Mouse (Mus musculus) forebrain, embryonic 10.5 days (tissue): ENCODE measurements around the gene Smad9. TPM values are rescaled to one million over a fixed set of nuclear protein-coding genes. Genes with fewer than 3 reads are reported as not detected.

Experiments
- DNase-seq: peaks from one replicate; pipeline ENCODE4 v3.0.0-alpha.2; 2017; ENCODE audit warnings: low spot score; ENCODE audit errors: extremely low spot score
- H3K27ac ChIP-seq: fragments of 300-500 bp; sonication (generic); 2 replicates; pipeline ENCODE4 v1.5.1; 2016; ENCODE audit warnings: mild to moderate bottlenecking
- H3K27me3 ChIP-seq: fragments of 300-500 bp; sonication (generic); 2 replicates; pipeline ENCODE4 v1.6.1; 2016; ENCODE audit warnings: mild to moderate bottlenecking; ENCODE audit not compliant: poor library complexity, severe bottlenecking
- H3K36me3 ChIP-seq: fragments of 300-500 bp; sonication (generic); replicated peaks from 2 replicates; pipeline ENCODE4 v1.6.1; 2016; ENCODE audit warnings: mild to moderate bottlenecking, moderate library complexity
- H3K4me1 ChIP-seq: fragments of 300-500 bp; sonication (generic); 2 replicates; pipeline ENCODE4 v1.6.1; 2016
- H3K4me3 ChIP-seq: fragments of 300-500 bp; sonication (generic); 2 replicates; pipeline ENCODE4 v1.5.1; 2016; ENCODE audit warnings: mild to moderate bottlenecking, moderate library complexity
- H3K9me3 ChIP-seq: fragments of 300-500 bp; sonication (generic); 2 replicates; pipeline ENCODE4 v1.6.1; 2016; ENCODE audit warnings: mild to moderate bottlenecking, moderate library complexity
- WGBS: fragments of 180-500 bp; shearing (Covaris S2); methylation state at CpG from one replicate; pipeline ENCODE4 v1.1.7; 2016; 5-methylcytosine and 5-hydroxymethylcytosine counted together
- polyA plus RNA-seq: library from polyadenylated mRNA; unstranded; fragments of >200 nt; fragmentation: Nextera tagmentation; extraction: Ambion mirVana; gene quantifications from 2 replicates; pipeline ENCODE4 v1.2.1, GENCODE M21; 2016

Gene Smad9
- polyA plus RNA-seq, 1 experiment from 2014 or later: 0.09 TPM

DNA sequence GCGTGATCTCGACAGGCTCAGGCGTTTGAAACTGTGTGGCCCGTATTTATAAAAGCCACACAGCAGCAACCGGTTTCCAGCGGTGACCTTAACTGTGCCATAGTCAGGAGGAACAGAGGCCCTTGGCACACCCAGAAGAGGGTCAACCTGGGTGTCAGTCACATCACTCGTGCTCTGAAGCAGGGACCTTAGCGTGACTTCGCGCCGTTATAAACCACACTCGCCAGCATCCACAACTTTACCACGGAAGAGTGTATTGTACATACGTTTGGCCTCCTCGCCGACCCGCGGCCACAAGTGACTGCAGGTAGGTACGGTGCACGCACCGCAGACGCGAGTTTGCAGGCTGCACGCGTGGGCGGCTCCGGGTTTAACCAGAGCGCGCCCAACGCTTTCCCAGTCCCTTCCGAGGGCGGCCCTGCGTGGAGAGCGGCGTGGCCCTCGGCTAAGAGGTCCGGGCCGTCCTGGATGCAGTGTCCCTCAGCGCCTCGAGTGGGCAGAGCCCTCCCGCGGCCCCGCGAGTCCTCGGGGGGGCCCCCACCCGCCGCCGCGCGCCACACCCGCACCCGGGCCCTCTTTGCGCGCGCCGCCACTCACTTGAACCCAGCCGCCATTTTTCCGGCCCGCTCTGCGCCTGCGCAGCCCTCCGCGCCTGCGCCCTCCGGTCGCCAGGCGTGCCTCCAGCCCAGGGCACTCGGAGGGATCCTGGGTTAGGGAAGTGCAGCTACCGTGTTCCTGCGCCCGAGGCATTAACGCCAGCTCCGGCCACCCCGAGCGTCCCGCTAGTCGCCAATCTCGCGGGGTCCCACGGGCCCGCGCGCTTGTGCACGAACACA lies 20.8 kb upstream of the Smad9 start:
- Histone ChIP-seq H3K27me3 (no peaks in the 10 kb centered on the region), H3K4me3 (peak overlapping the region; percentile 96), H3K27ac (peak overlapping the region; percentile 98), H3K4me1 (peaks cover 14% of the 10 kb centered on the region), H3K9me3 (no peaks in the 10 kb centered on the region), H3K36me3 (peaks cover 61% of the 10 kb centered on the region)
- peak; percentile 91 for DNase-seq
- under 1% methylated on average over 84 of the region's 84 CpGs for WGBS

DNA sequence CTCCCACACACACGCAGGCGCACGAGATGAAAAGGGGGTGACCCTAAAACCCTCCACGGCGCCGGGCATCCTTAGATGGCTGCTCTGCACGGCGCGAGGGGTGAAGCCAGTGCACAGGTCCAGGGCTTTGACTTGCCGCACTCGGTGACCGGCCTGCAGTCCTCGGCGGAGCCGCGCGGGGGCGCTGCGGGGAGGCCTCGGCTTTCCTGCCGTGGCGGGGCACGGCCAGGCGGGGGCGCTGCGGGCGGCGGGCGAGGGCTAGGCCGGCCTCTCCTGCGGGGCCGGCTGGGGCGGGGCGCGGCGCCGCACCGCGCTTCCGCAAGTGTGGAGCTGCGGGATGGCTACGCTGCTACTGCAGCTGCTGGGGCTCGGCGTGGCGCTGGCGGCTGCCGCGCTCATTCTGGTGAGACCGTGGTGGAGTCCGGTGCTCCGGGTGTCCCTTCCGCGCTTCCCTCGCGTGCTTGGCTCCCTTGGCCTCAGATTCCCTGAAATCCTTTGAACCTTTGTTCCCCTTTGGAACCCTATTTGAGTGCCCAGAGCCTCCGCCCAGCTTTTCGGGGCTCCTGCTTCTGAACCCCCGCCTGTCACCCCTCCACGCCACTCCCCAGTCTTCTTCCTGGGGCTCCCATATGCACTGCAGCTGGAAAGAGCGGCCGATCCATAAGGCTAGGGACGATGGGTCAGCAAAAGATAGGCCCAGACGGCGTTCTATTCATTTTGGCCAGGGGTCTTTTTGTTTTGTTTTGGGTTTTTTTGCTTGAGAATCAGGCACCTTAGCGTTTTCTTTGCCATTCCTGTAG lies 19.9 kb upstream of the Smad9 start, which contains the start of the genes Exosc8 and Alg5:
Gene Exosc8, minus strand, starts transcription at position 147 of the 800 bp plus-strand sequence.
Gene Alg5, plus strand, starts transcription at position 293 of the 800 bp plus-strand sequence.
- peak; percentile 92 for DNase-seq
- Histone ChIP-seq H3K9me3 (no peaks in the 10 kb centered on the region), H3K4me1 (peaks cover 14% of the 10 kb centered on the region), H3K36me3 (peaks cover 61% of the 10 kb centered on the region), H3K4me3 (peak within 1 kb of the TSS; percentile 96), H3K27me3 (no peaks in the 10 kb centered on the region), H3K27ac (peak within 1 kb of the TSS; percentile 98)
- 1% methylated on average over 61 of the region's 65 CpGs for WGBS

DNA sequence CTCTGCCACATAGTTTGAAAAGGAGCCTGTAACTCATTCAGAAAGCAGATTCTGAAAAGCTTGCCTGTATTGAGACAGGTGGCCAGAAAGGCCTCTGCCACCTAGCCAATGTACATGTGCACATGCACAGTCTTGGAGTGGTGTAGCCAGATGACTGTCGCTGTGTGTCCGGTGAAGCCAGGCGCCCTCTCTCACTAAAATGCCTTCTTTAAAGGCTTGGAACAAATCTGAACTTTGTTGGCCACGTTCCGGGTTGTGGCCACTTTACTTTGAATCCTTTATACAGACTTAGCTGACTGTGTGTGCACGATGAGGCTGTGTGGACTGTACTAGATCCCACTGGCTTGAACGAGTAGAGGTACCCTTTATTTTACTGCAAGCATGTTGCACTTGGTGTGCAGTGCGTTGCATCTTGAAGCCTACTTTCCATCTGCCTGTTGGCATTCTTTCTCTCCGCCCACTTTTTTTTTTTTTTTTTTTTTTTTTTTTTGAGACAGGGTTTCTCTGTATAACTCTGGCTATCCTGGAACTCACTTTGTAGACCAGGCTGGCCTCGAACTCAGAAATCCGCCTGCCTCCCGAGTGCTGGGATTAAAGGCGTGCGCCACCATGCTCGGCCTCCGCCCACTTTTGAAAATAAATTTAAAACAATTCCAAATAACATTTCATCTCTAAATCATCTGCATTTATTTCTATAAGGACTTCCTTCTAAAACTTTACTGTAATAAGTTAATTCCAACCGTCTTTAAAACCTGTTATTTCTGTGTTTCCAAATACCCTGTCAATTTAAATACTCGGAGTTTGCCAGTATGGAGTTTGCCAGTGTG lies 19.1 kb upstream of the Smad9 start:
- Histone ChIP-seq H3K9me3 (no peaks in the 10 kb centered on the region), H3K27ac (peak overlapping the region; percentile 98), H3K36me3 (peaks cover 60% of the 10 kb centered on the region), H3K4me3 (peak overlapping the region; percentile 96), H3K27me3 (no peaks in the 10 kb centered on the region), H3K4me1 (peaks cover 14% of the 10 kb centered on the region)
- 62% methylated on average over 18 of the region's 18 CpGs for WGBS
- no peak for DNase-seq

DNA sequence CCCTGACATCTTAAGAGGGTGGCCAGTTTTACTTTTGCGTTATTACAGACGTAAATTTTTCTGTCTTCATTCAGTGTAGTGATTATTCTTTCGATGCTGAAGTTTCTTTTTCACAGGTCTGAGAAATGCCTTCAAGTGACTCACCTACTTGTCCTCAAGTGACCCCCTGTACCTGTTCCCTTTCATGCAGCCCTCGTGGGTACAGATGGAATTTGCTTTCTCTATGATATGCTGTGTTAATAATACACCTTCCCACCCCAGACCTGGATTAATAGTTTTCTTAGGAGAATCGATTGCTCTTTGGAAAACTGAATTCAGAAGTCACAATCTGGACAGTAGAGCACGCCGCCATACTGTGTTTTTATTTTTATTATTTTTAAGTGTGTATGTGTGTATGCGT lies 18.1 kb upstream of the Smad9 start:
- Histone ChIP-seq H3K4me1 (peaks cover 14% of the 10 kb centered on the region), H3K36me3 (peaks cover 60% of the 10 kb centered on the region), H3K27me3 (no peaks in the 10 kb centered on the region), H3K9me3 (no peaks in the 10 kb centered on the region), H3K27ac (no peak overlapping the region), H3K4me3 (no peak overlapping the region)
- no peak for DNase-seq
- WGBS: 96% methylated on average over 8 of the region's 8 CpGs

DNA sequence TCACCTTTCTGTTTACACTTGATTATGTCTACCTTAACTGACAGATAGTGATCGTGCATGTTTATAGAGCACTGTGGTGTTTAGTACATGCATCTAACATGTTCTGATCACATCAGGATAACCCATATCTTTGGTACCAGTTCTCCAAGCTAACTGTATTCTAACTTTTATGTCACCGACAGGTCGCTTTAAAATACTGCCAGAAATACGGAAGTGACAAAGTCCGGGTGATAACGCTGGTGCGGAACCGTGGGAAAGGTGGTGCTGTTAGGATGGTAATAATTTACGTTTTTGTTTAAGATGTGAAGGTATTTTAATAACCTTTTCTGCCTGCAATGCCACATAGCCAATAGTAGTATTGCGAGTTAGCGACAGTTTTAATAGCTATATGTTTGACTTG lies 13.4 kb upstream of the Smad9 start:
- no peak overlapping the region for H3K27ac ChIP-seq
- peaks cover 95% of the 10 kb centered on the region for H3K36me3 ChIP-seq
- no peaks in the 10 kb centered on the region for H3K9me3 ChIP-seq
- H3K4me1 ChIP-seq: no peaks in the 10 kb centered on the region
- no peak overlapping the region for H3K4me3 ChIP-seq
- 97% methylated on average over 11 of the region's 11 CpGs for WGBS
- DNase-seq: no peak
- no peaks in the 10 kb centered on the region for H3K27me3 ChIP-seq

DNA sequence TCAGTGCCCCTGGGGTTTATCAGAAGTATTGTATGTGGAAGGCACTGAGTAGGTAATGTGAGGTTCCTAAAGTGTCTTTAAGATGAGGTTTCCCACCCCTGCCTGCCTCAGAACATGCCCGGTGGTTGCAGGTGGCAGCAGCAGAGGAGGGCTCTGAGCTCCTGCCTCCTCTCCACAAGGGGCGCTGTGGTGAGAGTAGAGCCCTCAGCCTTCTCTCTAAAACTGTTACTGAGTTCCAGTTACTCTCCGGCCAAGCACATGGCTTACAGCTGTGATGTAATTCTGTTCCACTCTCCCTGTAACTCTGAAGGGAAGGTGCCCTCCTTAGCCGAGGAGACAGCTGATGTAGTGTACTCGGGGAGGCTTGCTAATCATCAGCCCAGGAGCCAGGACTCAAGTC lies 9.6 kb upstream of the Smad9 start:
- Histone ChIP-seq H3K36me3 (peaks cover 99% of the 10 kb centered on the region), H3K27me3 (no peaks in the 10 kb centered on the region), H3K9me3 (no peaks in the 10 kb centered on the region), H3K27ac (no peak overlapping the region), H3K4me3 (no peak overlapping the region), H3K4me1 (no peaks in the 10 kb centered on the region)
- WGBS: 57% methylated on average over 5 of the region's 5 CpGs
- DNase-seq: no peak

DNA sequence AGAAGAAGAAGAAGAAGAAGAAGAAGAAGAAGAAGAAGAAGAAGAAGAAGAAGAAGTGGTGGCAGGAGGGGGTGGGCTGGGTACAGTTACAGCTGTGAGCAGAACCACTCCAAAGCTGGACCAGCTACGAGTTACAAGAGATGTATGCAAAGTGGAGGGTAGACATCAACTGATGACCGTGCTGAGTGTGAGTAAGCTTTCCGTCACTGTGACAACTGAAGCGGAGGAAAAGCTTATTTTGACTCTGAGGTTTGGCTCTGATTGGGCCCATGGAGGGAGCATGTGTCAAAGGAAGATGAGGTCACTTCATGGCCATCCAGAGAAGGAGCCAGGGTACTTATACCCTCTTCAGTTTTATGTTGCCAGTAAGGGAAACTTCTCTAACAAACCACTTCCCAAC lies 2.0 kb upstream of the Smad9 start:
- 87% methylated on average over 4 of the region's 4 CpGs for WGBS
- no peak overlapping the region for H3K27ac ChIP-seq
- DNase-seq: no peak
- no peaks in the 10 kb centered on the region for H3K9me3 ChIP-seq
- peaks cover 49% of the 10 kb centered on the region for H3K27me3 ChIP-seq
- peaks cover 32% of the 10 kb centered on the region for H3K36me3 ChIP-seq
- peaks cover 21% of the 10 kb centered on the region for H3K4me1 ChIP-seq
- H3K4me3 ChIP-seq: no peak overlapping the region

DNA sequence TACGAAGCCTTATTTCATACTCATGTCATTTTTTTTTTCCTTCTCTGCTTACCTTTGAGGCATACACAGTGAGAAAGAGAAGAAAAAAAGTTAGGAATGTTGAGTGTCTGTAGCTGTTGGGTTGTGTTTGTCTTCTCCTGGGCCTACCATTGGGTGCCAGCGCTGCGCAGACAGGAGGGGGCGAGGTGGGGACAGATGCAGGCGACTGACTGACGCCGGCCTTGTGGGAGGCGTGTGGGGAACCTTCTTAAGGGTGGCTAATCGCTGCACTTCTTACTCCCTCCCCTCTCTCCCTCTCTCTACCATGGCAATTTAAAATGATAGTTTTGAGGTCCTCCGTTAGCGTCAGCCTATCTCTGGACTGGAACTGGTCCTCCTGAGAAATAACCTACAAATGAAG lies 676 bp downstream of the Smad9 start:
- 2% methylated on average over 11 of the region's 11 CpGs for WGBS
- Histone ChIP-seq H3K27ac (no peak overlapping the region), H3K4me1 (peaks cover 24% of the 10 kb centered on the region), H3K36me3 (peaks cover 6% of the 10 kb centered on the region), H3K9me3 (no peaks in the 10 kb centered on the region), H3K27me3 (peaks cover 49% of the 10 kb centered on the region), H3K4me3 (peak overlapping the region; percentile 72)
- DNase-seq: no peak

DNA sequence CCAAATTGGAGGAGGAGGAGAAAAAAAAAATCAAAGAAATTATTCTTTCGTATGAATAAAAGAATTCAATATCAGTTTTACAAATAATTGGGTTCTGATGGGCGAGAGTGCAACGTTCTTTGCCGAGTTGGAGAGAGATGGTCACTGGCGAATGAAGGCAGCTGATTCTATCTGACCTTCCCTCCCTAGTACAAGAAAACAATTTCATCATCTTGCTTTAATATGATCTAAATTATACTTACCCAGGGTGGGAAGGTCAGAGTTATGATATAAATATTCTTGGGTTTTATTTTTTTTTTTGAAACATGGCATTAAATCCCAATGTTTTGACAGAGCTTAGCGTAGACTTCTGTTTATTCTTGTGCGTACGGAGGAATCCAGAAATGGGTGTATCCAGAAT lies 2.1 kb downstream of the Smad9 start:
- 91% methylated on average over 8 of the region's 8 CpGs for WGBS
- peaks cover 24% of the 10 kb centered on the region for H3K4me1 ChIP-seq
- H3K9me3 ChIP-seq: peaks cover 1% of the 10 kb centered on the region; the same call in 1 of the 2 replicates
- H3K27ac ChIP-seq: no peak overlapping the region
- H3K36me3 ChIP-seq: no peaks in the 10 kb centered on the region; the same call in 1 of the 2 replicates
- no peak for DNase-seq
- peaks cover 49% of the 10 kb centered on the region for H3K27me3 ChIP-seq
- no peak overlapping the region for H3K4me3 ChIP-seq

DNA sequence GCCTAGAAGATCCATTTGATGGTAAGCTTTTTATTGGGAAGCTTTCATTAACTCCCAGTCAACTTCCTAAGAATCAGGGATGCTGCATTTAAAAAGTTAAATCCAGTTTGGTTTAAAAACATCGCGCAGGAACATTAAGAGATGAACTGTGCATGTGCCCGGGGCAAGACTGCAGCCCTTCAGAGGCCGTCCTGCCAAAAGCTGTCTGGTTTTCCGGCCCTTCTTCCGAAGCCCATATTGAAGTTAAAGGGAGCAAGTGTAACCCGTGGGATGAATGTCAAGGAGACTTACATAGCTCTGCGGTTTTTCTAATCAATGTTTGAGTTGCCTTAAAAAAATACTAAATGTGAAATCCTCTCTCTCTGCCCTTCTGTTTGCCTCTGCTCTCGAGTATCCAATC lies 3.8 kb downstream of the Smad9 start:
- DNase-seq: no peak
- 82% methylated on average over 9 of the region's 9 CpGs for WGBS
- H3K4me3 ChIP-seq: no peak overlapping the region
- no peak overlapping the region for H3K27ac ChIP-seq
- H3K9me3 ChIP-seq: peaks cover 4% of the 10 kb centered on the region; the same call in 1 of the 2 replicates
- H3K4me1 ChIP-seq: peaks cover 24% of the 10 kb centered on the region
- peaks cover 41% of the 10 kb centered on the region for H3K27me3 ChIP-seq
- H3K36me3 ChIP-seq: no peaks in the 10 kb centered on the region

DNA sequence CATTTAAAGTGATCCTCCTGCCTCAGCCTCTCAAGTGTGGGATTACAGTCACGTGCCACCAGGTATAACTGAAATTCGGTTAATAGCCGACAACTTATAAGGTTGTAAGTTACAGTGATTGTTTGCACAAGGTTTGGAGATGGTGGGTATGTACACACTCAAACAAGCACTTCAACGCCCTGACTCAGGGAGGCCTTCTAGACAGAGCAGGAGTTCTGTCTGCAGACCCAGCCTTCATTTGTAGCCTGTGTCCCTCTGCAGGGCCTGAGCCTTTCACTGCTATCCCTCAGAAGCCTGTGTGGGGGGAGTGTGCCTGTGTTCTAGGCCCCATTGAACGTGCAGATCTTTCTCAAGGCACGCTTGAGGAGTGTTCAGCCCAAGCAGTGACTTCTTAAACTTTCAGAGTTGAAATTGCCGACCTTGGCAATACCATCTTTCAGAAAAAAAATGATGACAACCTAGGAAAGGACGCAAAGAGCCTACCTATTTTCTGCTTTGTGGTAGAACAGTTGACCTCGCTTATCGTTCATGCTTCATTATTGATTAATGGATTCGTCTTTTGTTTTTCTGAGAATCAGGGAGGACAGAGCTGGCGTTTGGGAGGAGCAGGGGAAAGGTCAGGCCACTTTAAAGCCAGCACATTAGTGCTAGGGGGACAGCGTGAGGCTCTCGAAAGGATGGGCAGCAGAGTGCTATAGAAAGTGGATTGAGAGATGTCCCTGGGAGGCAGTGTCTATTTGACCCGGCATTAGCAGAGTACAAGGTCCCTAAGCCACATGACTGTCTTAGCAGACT lies 5.1 kb downstream of the Smad9 start:
- 75% methylated on average over 15 of the region's 15 CpGs for whole genome bisulfite sequencing
- H3K27me3 ChIP-seq: peaks cover 28% of the 10 kb centered on the region
- no peak overlapping the region for H3K27ac ChIP-seq
- H3K36me3 ChIP-seq: no peaks in the 10 kb centered on the region
- peaks cover 4% of the 10 kb centered on the region; the same call in 1 of the 2 replicates for H3K9me3 ChIP-seq
- DNase-seq: no peak
- H3K4me1 ChIP-seq: peaks cover 18% of the 10 kb centered on the region
- no peak overlapping the region for H3K4me3 ChIP-seq

DNA sequence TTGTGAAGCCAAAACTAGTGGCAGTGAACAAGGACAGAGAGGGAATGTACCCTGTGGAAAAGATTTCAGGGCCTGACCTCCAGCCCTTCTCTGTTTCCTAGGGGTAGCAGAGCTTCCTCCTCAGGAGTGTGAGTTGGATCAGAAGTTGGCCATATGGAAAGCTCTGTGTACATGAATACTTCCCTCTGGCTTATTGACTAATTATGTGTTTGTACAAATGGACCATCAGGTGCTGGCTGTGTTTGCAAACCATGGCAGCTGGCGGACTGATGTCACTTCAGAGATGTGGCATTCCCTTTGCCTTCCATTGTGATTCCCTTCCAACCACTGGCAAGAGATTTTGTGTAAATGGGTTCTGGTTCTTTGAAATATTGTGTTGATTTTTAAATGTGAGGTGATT lies 5.9 kb downstream of the Smad9 start:
- Histone ChIP-seq H3K9me3 (peaks cover 4% of the 10 kb centered on the region; the same call in 1 of the 2 replicates), H3K27ac (no peak overlapping the region), H3K4me3 (no peak overlapping the region), H3K27me3 (peaks cover 20% of the 10 kb centered on the region), H3K36me3 (no peaks in the 10 kb centered on the region), H3K4me1 (peaks cover 10% of the 10 kb centered on the region)
- 79% methylated on average over 1 of the region's 1 CpGs for WGBS
- no peak for DNase-seq
